Mouse (Mus musculus) kidney, embryonic 15.5 days (tissue): ENCODE measurements at regions not wholly inside any gene's neighbourhood (a gene's known extent, or its start where the extent isn't known, plus 50 kb on each side); places are given as distances from the start of the nearest gene placed in this dataset.

Experiments used
- ATAC-seq: fragments of 200-750 bp; cut with Nextera tagmentation; replicated peaks from 2 replicates; pipeline ENCODE4 v1.8.0; 2017; ENCODE audit warnings: moderate TSS enrichment; ENCODE audit not compliant: low FRiP score
- H3K27ac ChIP-seq: fragments of 300-500 bp; sonication (generic); 2 replicates; pipeline ENCODE4 v1.5.1; 2015; ENCODE audit warnings: mild to moderate bottlenecking, inconsistent platforms
- H3K27me3 ChIP-seq: fragments of 300-500 bp; sonication (generic); 2 replicates; pipeline ENCODE4 v1.6.1; 2015; ENCODE audit warnings: inconsistent platforms
- H3K36me3 ChIP-seq: fragments of 300-500 bp; sonication (generic); 2 replicates; pipeline ENCODE4 v1.6.1; 2015; ENCODE audit warnings: inconsistent platforms
- H3K4me1 ChIP-seq: fragments of 300-500 bp; sonication (generic); 2 replicates; pipeline ENCODE4 v1.6.1; 2015; ENCODE audit warnings: inconsistent platforms
- H3K4me2 ChIP-seq: fragments of 300-500 bp; sonication (generic); 2 replicates; pipeline ENCODE4 v1.6.1; 2015; ENCODE audit warnings: moderate library complexity, mild to moderate bottlenecking, inconsistent platforms
- H3K4me3 ChIP-seq: fragments of 300-500 bp; sonication (generic); replicated peaks from 2 replicates; pipeline ENCODE4 v1.5.1; 2015; ENCODE audit warnings: mild to moderate bottlenecking, inconsistent platforms
- H3K9ac ChIP-seq: fragments of 300-500 bp; sonication (generic); 2 replicates; pipeline ENCODE4 v1.6.1; 2015; ENCODE audit warnings: mild to moderate bottlenecking, inconsistent platforms
- H3K9me3 ChIP-seq: fragments of 300-500 bp; sonication (generic); replicated peaks from 2 replicates; pipeline ENCODE4 v1.6.1; 2016; ENCODE audit warnings: inconsistent platforms
- WGBS: fragments of 180-500 bp; shearing (Covaris S2); methylation state at CpG from one replicate; pipeline ENCODE4 v1.1.7; 2015; ENCODE audit warnings: mixed read lengths; 5-methylcytosine and 5-hydroxymethylcytosine counted together

DNA sequence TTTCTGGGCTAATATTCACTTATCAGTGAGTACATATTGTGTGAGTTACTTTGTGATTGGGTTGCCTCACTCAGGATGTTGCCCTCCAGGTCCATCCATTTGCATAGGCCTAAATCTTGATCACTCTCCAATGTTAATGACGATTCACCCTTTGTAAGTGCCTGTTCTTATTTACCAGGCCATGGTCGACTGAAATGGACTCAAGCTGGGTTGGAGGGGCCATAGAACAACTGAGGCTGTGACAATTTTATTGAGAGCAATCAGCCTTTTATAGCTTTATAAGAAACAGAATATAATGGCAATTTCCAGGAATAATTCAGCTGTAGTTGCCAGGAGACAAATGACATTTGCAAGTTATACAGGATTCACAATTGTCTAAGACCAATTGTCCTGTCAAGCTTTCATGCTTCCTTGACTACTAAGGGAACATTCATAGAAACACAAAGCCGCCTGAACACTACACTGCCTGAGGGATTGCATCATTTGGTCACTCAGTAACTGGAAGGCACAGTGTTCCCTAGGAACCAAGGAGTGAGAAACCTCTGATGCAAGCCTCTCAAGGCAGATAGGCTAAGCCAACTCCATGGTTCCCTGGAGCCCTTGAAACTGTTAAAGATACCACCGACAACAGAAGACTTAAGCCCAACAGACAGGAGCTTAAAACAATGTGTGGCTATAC, 348.5 kb upstream of the Prmt6 start:
- Histone ChIP-seq H3K36me3 (no peaks in the 10 kb centered on the region), H3K27ac (no peak overlapping the region), H3K4me3 (no peak overlapping the region), H3K4me1 (no peaks in the 10 kb centered on the region), H3K9me3 (no peaks in the 10 kb centered on the region), H3K4me2 (no peak overlapping the region), H3K27me3 (no peaks in the 10 kb centered on the region), H3K9ac (no peak overlapping the region)
- peak; percentile 69; the same call in 1 of the 2 replicates for ATAC-seq
- 64% methylated on average over 4 of the region's 4 CpGs for WGBS

GRCm38 (mm10) chr3:110582766-110583165, 332.0 kb upstream of the Prmt6 start:
- Histone ChIP-seq H3K4me2 (no peak overlapping the region), H3K9ac (no peak overlapping the region), H3K27me3 (no peaks in the 10 kb centered on the region), H3K36me3 (no peaks in the 10 kb centered on the region), H3K4me1 (no peaks in the 10 kb centered on the region), H3K9me3 (no peaks in the 10 kb centered on the region), H3K4me3 (no peak overlapping the region), H3K27ac (no peak overlapping the region)
- ATAC-seq, result peak; percentile 46; the same call in 1 of the 2 replicates
- WGBS, result 50% methylated on average over 2 of the region's 2 CpGs

DNA sequence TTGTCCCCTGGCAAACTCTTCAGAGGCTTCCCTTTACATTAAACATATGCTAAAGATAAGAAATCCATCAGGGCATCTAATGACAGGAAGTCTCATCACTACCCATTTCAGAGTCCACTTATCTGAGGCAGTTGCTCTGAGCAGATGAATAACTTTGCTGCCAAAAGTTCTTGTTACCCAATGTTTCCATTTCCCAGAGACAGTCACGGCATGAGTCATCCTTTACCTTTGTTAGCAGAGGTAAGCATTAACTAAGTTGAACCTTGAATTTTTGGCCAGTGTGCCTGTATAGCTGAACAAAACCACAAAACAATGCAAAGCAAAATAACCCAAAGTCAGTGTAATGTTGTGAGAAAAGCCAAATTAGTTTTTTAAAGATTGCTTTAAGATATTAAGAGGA, 328.5 kb upstream of the Prmt6 start:
- ATAC-seq, result peak; percentile 64; the same call in 1 of the 2 replicates
- H3K9me3 ChIP-seq, result no peaks in the 10 kb centered on the region
- no peak overlapping the region for H3K27ac ChIP-seq
- H3K4me2 ChIP-seq, result no peak overlapping the region
- WGBS, result 70% methylated on average over 1 of the region's 1 CpGs
- H3K27me3 ChIP-seq, result no peaks in the 10 kb centered on the region
- H3K36me3 ChIP-seq, result no peaks in the 10 kb centered on the region
- H3K4me1 ChIP-seq, result no peaks in the 10 kb centered on the region
- H3K4me3 ChIP-seq, result no peak overlapping the region
- no peak overlapping the region for H3K9ac ChIP-seq

DNA sequence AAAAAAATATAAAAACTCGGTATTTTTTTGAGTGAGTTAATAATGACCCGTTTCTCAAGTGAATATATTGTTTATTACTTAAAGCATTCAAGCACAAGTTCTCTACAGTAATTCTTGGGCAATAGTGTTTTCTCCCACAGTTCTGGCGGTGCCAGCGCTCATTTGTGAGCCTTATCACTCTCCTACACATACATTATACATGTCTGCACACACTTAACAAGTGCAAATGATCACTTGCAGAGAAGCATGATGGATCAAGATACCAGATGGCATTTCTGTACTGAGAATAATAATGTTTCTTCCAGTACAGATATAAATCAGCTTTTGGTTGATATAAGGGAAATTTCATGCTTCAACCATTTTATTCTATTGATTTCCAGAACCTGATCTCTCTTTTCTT, 316.4 kb upstream of the Prmt6 start:
- Histone ChIP-seq H3K36me3 (no peaks in the 10 kb centered on the region), H3K9me3 (no peaks in the 10 kb centered on the region), H3K4me3 (no peak overlapping the region), H3K27me3 (no peaks in the 10 kb centered on the region), H3K9ac (no peak overlapping the region), H3K4me1 (no peaks in the 10 kb centered on the region), H3K4me2 (no peak overlapping the region), H3K27ac (no peak overlapping the region)
- no peak for ATAC-seq
- 83% methylated on average over 4 of the region's 4 CpGs for WGBS

GRCm38 (mm10) chr3:110547326-110547725, 296.5 kb upstream of the Prmt6 start:
- Histone ChIP-seq H3K27ac (no peak overlapping the region), H3K9ac (no peak overlapping the region), H3K27me3 (no peaks in the 10 kb centered on the region), H3K36me3 (no peaks in the 10 kb centered on the region), H3K9me3 (no peaks in the 10 kb centered on the region), H3K4me1 (no peaks in the 10 kb centered on the region), H3K4me2 (no peak overlapping the region), H3K4me3 (no peak overlapping the region)
- 85% methylated on average over 4 of the region's 4 CpGs for WGBS
- ATAC-seq, result no peak

DNA sequence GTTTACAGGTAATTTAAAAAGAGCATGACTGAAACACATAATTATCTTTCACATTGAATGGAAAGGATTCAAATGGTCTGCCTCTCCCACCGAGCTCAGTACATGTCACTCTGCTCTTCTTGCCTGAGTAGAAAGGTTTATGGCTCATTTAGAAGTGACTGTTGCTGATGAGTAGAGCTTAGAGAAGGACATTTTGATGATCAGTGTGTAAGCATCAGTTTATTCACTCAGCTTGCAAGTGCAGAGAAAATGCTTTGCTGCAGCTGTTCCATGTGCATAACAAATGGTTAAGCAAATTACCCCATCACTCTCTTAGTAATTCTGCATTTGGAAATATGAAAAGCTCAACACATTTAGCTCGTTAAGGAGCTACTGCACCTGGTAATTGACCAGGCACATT, 287.5 kb upstream of the Prmt6 start:
- Histone ChIP-seq H3K4me2 (no peak overlapping the region), H3K36me3 (no peaks in the 10 kb centered on the region), H3K9me3 (no peaks in the 10 kb centered on the region), H3K27me3 (no peaks in the 10 kb centered on the region), H3K4me1 (no peaks in the 10 kb centered on the region), H3K4me3 (no peak overlapping the region), H3K27ac (no peak overlapping the region), H3K9ac (no peak overlapping the region)
- 46% methylated on average over 2 of the region's 2 CpGs for WGBS
- no peak for ATAC-seq
